Mouse (Mus musculus) gastrocnemius, postnatal 25 days (tissue): ENCODE data around the gene Vmp1. TPM values are rescaled to one million over a fixed set of nuclear protein-coding genes. Genes with fewer than 3 reads are reported as not detected.

Source experiments
- DNase-seq: peaks from one replicate; pipeline ENCODE4 v3.0.0; 2022
- total RNA-seq, 2 experiments: library from RNA; stranded (reverse); gene quantifications; 1 replicate in 1 of 2; 2 replicates in 1 of 2; pipeline ENCODE4 v1.2.3; 2021

Gene Vmp1
- total RNA-seq, 2 experiments from 2014 or later: 83.0 to 89.8 TPM

GRCm38 (mm10) chr11:86672772-86673171 is 10.9 kb downstream of the Vmp1 start:
- DNase-seq: no peak

GRCm38 (mm10) chr11:86671041-86671675 is 12.5 kb downstream of the Vmp1 start:
- peak; percentile 40 for DNase-seq

DNA sequence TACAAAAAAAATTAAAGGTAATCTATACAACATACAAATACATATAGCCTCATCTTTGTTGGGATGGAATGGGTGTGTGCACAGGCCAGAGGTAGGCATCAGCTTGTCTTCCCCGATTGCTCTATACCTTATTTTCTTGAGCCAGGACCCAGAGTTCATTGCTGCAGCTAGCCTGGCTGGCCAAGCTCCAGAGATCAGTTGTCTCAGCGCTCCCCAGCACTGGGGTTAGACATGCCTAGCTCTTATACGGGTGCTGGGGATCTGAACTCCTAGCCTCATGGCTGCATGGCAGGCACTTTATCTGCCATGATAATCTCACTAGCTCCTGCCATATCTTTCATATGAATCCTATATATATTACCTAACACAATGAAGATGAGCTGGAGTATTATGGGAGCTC is 15.5 kb downstream of the Vmp1 start:
- no peak for DNase-seq

DNA sequence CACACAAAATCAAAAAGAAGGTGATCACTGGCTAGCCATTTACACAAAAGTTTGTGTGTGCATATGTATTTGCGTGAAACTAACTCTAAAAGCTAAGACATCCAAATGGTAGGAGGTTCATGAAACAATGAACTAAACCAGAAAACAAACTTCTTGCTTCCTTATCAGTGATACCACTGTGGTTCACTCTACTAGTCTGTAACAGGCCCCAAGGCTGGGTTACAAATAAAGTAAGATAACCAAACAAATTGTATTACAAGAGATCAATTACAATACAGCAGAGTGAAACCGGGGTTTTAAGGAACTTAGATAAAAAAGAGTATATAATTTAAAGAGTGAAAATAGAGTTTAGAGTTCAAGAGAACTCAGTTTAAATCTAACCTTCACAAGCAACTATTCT is 16.1 kb downstream of the Vmp1 start:
- DNase-seq: no peak

DNA sequence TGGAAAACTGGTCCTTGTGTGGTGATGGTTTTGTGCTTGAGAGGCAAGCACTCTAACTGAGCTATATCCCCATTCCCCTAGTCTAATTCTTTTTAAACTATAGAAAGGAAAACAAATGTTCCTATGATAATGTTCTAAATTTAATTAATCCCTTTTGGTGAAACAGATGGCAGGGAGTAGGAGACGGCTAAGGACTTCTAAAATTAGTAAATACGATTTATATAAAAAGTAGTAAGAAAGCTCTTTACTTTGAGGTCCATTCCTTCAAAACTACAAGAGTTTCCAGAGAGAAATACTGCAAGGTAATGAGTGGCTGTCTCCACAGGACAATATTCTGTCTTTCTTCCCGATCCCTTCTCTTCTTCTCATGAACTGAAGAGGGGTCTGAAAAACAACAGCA is 19.2 kb downstream of the Vmp1 start:
- DNase-seq: no peak

DNA sequence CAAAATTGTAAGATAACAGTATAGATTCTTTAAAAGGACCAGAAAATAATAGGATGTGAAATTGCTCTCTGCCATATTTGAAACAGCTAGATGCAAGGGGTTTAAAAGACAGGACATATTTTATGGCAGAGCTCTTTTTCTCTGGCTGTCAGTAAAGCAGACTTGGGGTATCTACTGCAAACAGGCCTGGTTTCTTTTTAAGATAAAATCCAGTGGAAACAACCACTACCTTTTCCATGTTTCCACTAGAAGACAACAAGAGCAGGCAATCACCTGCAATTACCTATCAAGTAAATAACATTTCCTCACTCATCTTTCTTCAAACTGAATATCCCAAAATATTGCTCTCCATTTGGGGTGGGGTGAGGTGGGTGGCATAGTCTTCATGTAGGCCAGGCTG is 19.7 kb downstream of the Vmp1 start:
- no peak for DNase-seq

- no peak for DNase-seq
These were observed 20.4 kb downstream of the Vmp1 start for GRCm38 (mm10) chr11:86662986-86663895.

GRCm38 (mm10) chr11:86657863-86658262 is 25.8 kb downstream of the Vmp1 start:
- DNase-seq: no peak

GRCm38 (mm10) chr11:86656849-86657567 is 26.6 kb downstream of the Vmp1 start:
- no peak for DNase-seq

DNA sequence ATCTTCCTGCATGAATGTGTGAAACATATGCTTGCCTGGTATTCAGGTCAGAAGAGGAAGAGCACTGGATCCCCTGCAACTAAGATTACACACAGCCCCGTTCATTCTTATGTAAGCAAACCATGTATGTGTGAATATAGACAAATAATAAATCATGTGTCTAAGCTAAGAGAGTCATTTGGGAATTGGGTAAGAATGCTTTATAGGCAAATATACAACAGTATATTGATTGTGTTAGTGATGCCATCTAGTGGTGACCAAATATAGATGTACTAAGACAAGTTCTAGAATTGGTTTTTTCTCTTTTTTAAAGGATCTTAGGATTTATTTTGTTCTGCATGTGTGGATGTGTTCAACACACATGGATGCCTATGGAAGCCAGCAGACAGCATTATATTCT is 28.0 kb downstream of the Vmp1 start:
- no peak for DNase-seq

DNA sequence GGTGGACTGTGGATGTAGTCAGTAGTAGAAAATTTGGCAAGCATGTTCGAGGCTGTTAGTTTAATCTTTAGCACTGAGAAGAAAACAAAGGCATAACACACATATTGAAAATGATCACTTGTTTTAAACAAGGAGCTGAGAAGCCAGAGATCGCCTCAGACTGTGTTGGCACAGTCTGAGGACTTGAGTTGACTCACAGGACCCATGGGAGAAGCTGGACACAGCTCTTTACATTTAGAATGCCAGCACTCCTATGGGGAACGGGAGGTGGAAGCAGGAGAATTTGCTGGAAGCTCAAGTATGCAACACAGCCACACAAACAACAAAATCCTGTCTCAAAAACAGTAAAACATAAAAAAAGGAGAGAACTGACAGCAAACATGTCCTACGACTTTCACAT is 29.5 kb downstream of the Vmp1 start:
- DNase-seq: no peak

GRCm38 (mm10) chr11:86653446-86653845 is 30.2 kb downstream of the Vmp1 start:
- DNase-seq: no peak

GRCm38 (mm10) chr11:86652578-86652979 is 31.1 kb downstream of the Vmp1 start:
- DNase-seq: no peak

DNA sequence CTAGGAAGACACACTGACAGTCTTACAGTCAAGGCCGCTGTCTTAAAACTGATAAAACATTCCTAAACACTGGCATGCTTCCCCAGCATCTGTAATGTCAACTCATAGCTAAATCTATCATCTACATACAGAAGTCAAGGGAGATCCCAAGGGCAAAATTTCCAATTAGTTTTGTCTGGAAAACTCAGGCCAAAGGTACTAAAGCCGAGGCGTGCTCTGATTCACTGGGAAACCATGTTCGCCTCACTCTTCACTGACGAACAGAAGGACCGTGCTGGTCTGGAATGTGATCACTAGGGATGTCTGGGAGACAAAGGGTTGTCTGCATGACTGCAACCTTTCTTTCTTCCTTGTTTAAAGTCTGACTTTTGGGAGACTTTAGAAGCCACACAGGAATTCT is 33.0 kb downstream of the Vmp1 start:
- no peak for DNase-seq

DNA sequence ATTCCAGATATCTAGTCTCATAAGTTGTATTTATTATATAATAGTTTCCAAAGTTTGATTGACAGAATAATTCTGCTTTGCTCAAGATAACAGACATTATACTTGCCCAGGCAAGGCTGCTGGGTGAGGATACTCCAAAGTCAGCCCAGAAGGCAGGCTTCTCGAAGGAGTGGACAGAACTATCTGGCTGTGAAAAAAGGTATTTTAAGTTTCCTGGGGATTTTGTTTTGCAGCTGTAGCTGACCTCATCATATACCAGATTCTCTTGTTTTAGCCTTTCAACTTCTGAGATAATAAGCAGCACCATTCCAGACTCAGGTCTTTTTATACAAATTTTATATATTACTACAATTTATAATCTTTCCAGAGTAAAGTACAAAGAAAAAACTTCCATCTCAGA is 34.1 kb downstream of the Vmp1 start:
- DNase-seq: no peak

DNA sequence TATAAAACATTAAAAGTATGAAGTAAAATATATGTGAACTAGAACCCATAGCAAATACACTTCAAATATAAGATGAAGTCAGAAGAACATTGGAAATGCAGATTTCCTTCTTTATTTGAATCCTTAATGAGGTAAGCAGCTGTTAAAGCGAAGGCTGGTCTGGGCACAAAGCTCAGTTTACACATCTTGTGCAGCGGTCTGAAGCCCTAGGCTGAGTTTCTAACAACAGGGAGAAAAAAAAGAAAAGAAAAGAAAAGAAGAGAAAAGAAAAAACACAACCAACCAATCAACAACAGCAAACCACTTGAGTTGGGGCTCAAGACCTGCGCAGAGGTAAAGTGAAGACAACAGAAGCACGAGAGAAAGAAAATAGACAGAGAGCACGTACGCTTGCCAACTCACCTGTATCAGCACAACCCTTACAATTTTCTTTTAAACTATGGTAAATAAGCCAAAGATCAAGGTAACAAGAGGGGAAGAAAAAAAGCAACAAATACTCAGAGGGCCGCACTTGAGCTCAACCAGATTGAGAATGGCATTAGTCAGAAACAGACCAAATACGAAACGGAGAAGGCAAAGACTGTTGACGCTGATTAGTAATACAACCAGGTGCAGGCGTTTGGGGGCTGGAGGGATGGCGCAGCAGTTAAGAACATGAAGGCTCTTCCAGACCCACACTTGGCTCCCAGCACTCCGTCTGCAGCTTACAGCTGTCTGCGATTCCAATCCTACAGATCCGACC is 35.8 kb downstream of the Vmp1 start:
- no peak for DNase-seq

DNA sequence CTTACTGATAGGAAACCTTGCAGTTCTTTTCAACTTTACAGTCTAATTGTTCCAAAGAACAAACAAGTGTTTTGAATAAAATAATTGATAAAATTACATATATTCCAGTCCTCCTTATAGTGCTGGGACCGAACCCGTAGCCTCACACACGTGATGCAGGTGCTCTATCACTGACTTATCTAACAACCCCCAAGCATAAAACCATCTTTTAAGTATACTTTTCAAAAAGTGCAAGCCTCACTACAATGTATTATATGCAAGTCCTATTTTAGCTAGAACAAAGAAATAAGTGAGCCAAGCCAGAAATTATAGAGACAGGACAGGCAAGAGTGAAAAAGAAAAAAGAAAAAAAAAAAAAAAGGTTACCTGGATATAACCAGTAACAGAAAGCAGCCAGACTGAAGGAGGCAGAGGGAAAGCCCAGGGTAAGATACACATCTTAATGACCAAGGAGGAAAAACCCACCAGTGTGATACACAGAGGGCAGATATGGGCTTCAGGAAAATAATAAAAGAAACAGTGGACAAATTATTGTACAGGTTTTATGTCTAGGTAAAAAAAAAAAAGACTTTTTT is 36.7 kb downstream of the Vmp1 start:
- no peak for DNase-seq

GRCm38 (mm10) chr11:86646136-86646834 is 37.4 kb downstream of the Vmp1 start:
- no peak for DNase-seq

DNA sequence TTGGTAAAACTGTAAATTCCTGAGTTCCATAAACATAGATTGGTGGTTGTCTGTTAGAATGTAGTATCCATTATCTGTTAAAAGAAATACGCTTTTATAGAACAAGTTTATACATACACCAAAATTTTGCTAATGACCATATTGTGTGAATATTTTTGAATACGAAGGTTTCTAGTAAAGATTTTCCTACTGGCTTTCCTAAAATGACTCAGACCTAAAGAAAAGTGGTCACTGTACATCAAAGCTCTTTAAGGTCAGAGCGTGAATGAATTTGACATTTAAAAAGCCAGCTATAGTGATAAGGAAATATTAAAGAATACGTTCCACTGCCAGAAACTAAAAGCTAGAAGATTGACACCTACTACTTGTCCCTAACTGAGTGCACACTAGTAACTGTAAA is 39.1 kb downstream of the Vmp1 start:
- no peak for DNase-seq

GRCm38 (mm10) chr11:86641714-86642113 is 41.9 kb downstream of the Vmp1 start:
- DNase-seq: no peak

GRCm38 (mm10) chr11:86637697-86638096 is 45.9 kb downstream of the Vmp1 start:
- DNase-seq: no peak
